8 mouse cellular contexts compared by ENCODE assay signal in genomic region chr14:59612920-59613625, GRCm38 (mm10). TPM values are rescaled to one million over a fixed set of nuclear protein-coding genes. Genes with fewer than 3 reads are reported as not detected.
DNase-seq lines count a peak whose midpoint lies in the region; ATAC-seq lines count a peak whose summit lies in the region.

No protein-coding gene starts in this region.

- 62% methylated on average over 14 of the region's 14 CpGs for WGBS in forebrain, embryonic 10.5 days
- 53% methylated on average over 14 of the region's 14 CpGs for WGBS in forebrain, embryonic 15.5 days
- WGBS in neural tube, embryonic 15.5 days = 51% methylated on average over 14 of the region's 14 CpGs
- 53% methylated on average over 14 of the region's 14 CpGs for WGBS in limb, embryonic 10.5 days

- H3K4me3 ChIP-seq in forebrain, embryonic 10.5 days = no peak overlapping the region
- no peak overlapping the region for H3K4me3 ChIP-seq in forebrain, embryonic 15.5 days
- H3K4me3 ChIP-seq in neural tube, embryonic 15.5 days (replicated peaks) = no peak overlapping the region
- no peak overlapping the region for H3K4me3 ChIP-seq in limb, embryonic 10.5 days

- intact Hi-C loops in gastrocnemius, postnatal 14 days (cut with DNase I; ENCODE audit: low total_unique reads) = no loop called here

- no peak for ATAC-seq in forebrain, embryonic 15.5 days (replicated peaks)
- ATAC-seq in neural tube, embryonic 15.5 days (ENCODE audit: low FRiP score) = no peak

- H3K4me1 ChIP-seq in forebrain, embryonic 10.5 days = peaks cover 12% of the 10 kb centered on the region
- peaks cover 5% of the 10 kb centered on the region; the same call in 1 of the 2 replicates for H3K4me1 ChIP-seq in forebrain, embryonic 15.5 days
- no peaks in the 10 kb centered on the region for H3K4me1 ChIP-seq in neural tube, embryonic 15.5 days
- H3K4me1 ChIP-seq in limb, embryonic 10.5 days = peaks cover 28% of the 10 kb centered on the region

- no peaks in the 10 kb centered on the region for H3K36me3 ChIP-seq in forebrain, embryonic 10.5 days (replicated peaks)
- no peaks in the 10 kb centered on the region for H3K36me3 ChIP-seq in forebrain, embryonic 15.5 days
- no peaks in the 10 kb centered on the region for H3K36me3 ChIP-seq in neural tube, embryonic 15.5 days
- H3K36me3 ChIP-seq in limb, embryonic 10.5 days = no peaks in the 10 kb centered on the region

- no peak overlapping the region for H3K27ac ChIP-seq in forebrain, embryonic 10.5 days
- no peak overlapping the region for H3K27ac ChIP-seq in forebrain, embryonic 15.5 days (replicated peaks)
- no peak overlapping the region for H3K27ac ChIP-seq in neural tube, embryonic 15.5 days (replicated peaks)
- no peak overlapping the region; the same call in 1 of the 2 replicates for H3K27ac ChIP-seq in limb, embryonic 10.5 days

- peak; percentile 57 for DNase-seq in forebrain, embryonic 10.5 days (ENCODE audit: extremely low spot score, low spot score)
- peak; percentile 68 for DNase-seq in neural tube, embryonic 10.5 days (ENCODE audit: extremely low spot score, low spot score)
- DNase-seq in brain, adult 2 months (ENCODE audit: low read depth, low spot score) = peak; percentile 46
- peak; percentile 70 for DNase-seq in gastrocnemius, postnatal 14 days
- DNase-seq in limb, embryonic 10.5 days (ENCODE audit: low spot score) = peak; percentile 82
- DNase-seq in skeletal muscle tissue, adult 2 months (ENCODE audit: low read depth, low spot score) = peak; percentile 30

- H3K9ac ChIP-seq in forebrain, embryonic 15.5 days (replicated peaks) = no peak overlapping the region
- no peak overlapping the region for H3K9ac ChIP-seq in neural tube, embryonic 15.5 days (replicated peaks)

- no peak overlapping the region for H3K4me2 ChIP-seq in forebrain, embryonic 15.5 days (replicated peaks)
- H3K4me2 ChIP-seq in neural tube, embryonic 15.5 days = no peak overlapping the region

- H3K9me3 ChIP-seq in forebrain, embryonic 10.5 days = no peaks in the 10 kb centered on the region
- no peaks in the 10 kb centered on the region for H3K9me3 ChIP-seq in forebrain, embryonic 15.5 days
- no peaks in the 10 kb centered on the region for H3K9me3 ChIP-seq in neural tube, embryonic 15.5 days (replicated peaks)
- no peaks in the 10 kb centered on the region for H3K9me3 ChIP-seq in limb, embryonic 10.5 days (replicated peaks)

- peaks cover 23% of the 10 kb centered on the region for H3K27me3 ChIP-seq in forebrain, embryonic 10.5 days (ENCODE audit: poor library complexity, severe bottlenecking)
- no peaks in the 10 kb centered on the region for H3K27me3 ChIP-seq in forebrain, embryonic 15.5 days
- no peaks in the 10 kb centered on the region; the same call in none of the 2 replicates for H3K27me3 ChIP-seq in neural tube, embryonic 15.5 days (replicated peaks)
- H3K27me3 ChIP-seq in limb, embryonic 10.5 days (ENCODE audit: low read depth, poor library complexity, severe bottlenecking) = no peaks in the 10 kb centered on the region

RNA-seq across cellular contexts. Expression of gene Shisa2, which starts 12.0 kb away (rescaled TPM):
- 23.3 and 30.5 TPM in 2 replicates for polyA plus RNA-seq in forebrain, embryonic 10.5 days (2016; fragmentation: Nextera tagmentation; extraction: Ambion mirVana)
- 18.4 and 22.8 TPM in 2 replicates for polyA plus RNA-seq in forebrain, embryonic 15.5 days (2015; fragmentation: Nextera tagmentation; extraction: Ambion mirVana)
- polyA plus RNA-seq in neural tube, embryonic 15.5 days (2015; fragmentation: Nextera tagmentation; extraction: Ambion mirVana) = 6.0 and 12.5 TPM in 2 replicates
- total RNA-seq in gastrocnemius, postnatal 14 days (2021) = 10 to 100 TPM; 47.3 to 50.9 TPM
- 13.0 and 22.5 TPM in 2 replicates for polyA plus RNA-seq in limb, embryonic 10.5 days (2016; fragmentation: Nextera tagmentation; extraction: Ambion mirVana)

RNA-seq across cellular contexts. Expression of gene Cdadc1, which starts 15.3 kb away (rescaled TPM):
- 23.5 and 26.6 TPM in 2 replicates for polyA plus RNA-seq in forebrain, embryonic 10.5 days (2016; fragmentation: Nextera tagmentation; extraction: Ambion mirVana)
- 35.8 and 38.8 TPM in 2 replicates for polyA plus RNA-seq in forebrain, embryonic 15.5 days (2015; fragmentation: Nextera tagmentation; extraction: Ambion mirVana)
- polyA plus RNA-seq in neural tube, embryonic 15.5 days (2015; fragmentation: Nextera tagmentation; extraction: Ambion mirVana) = 31.1 and 37.6 TPM in 2 replicates
- 10 to 100 TPM; 19.3 to 20.3 TPM for total RNA-seq in gastrocnemius, postnatal 14 days (2021)
- 27.3 and 29.2 TPM in 2 replicates for polyA plus RNA-seq in limb, embryonic 10.5 days (2016; fragmentation: Nextera tagmentation; extraction: Ambion mirVana)

Comparison
In these comparisons a context has a peak if more than half of its experiments do, and no peak if none do; other contexts are left out.
1. DNase-seq: peak in every context shown above with its lines; median percentile 82 in limb, embryonic 10.5 days; 70 in gastrocnemius, postnatal 14 days; 68 in neural tube, embryonic 10.5 days; 57 in forebrain, embryonic 10.5 days; 46 in brain, adult 2 months; 30 in skeletal muscle tissue, adult 2 months.